Mouse (Mus musculus): ENCODE data around the gene Mphosph8. TPM values are rescaled to one million over a fixed set of nuclear protein-coding genes. Genes with fewer than 3 reads are reported as not detected.

Gene Mphosph8
- total and polyA plus RNA-seq, 3 experiments = 14.1 to 402 (median 27.2) TPM

- Histone ChIP-seq H3K4me3 (ENCODE audit: control insufficient read depth in 1 of 2, insufficient read depth in 1 of 2, low read depth in 2 of 2, low read length in 2 of 2) (no peak overlapping the region), H3K27me3 (ENCODE audit: control insufficient read depth in 1 of 2, insufficient read depth in 2 of 2, low read length in 2 of 2) (no peaks in the 10 kb centered on the region), H3K79me2 (ENCODE audit: control insufficient read depth, insufficient read depth, low read length, poor library complexity) (no peaks in the 10 kb centered on the region), H3K9ac (ENCODE audit: control insufficient read depth, low read depth, low read length, poor library complexity, severe bottlenecking) (no peak overlapping the region), H3K4me1 (ENCODE audit: control insufficient read depth in 1 of 2, insufficient read depth in 2 of 2, low read length in 2 of 2) (0 out of 4 replicates have a peak, but pooled peaks cover 0 to 4% of the 10 kb centered on the region in 2 experiments), H3K27ac (ENCODE audit: control insufficient read depth, low read depth, low read length) (no peak overlapping the region), H3K9me3 (replicated peaks; ENCODE audit: insufficient read depth, low read length) (no peaks in the 10 kb centered on the region), H3K36me3 (ENCODE audit: control insufficient read depth in 1 of 2, insufficient read depth in 2 of 2, low read length in 2 of 2) (no peaks in the 10 kb centered on the region)
- DNase-seq (ENCODE audit: low read depth, low spot score) = no peak
- TF ChIP-seq MXI1 (IDR thresholded peaks at IDR 0.05; ENCODE audit: low read depth, low read length) = no peak
- no peak for TF ChIP-seq MEF2A (IDR thresholded peaks at IDR 0.05; ENCODE audit: extremely low read depth, insufficient replicate concordance, low read depth, low read length, poor library complexity, severe bottlenecking)
- TF ChIP-seq MYC (IDR thresholded peaks at IDR 0.05; ENCODE audit: low read depth, low read length) = no peak
Observed at GRCm38 (mm10) chr14:56626202-56626601, 41.8 kb upstream of the Mphosph8 start.

DNA sequence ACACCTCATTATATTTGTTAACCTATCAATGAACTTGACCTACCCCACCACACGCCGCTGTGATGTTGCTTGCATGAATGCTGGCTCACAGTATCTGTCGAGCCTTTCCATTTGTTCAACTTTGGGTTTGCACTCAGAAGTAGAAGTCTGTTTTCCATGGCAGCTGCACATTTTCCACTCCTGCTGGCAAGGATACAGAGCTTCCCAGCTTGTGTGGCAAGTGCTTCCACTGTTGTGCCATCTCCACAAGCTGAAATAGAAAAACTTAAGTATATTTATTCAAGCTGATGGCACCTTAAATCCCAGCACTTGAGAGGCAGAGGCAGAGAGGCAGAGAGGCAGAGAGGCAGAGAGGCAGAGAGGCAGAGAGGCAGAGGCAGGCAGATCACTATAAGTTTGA lies 39.7 kb upstream of the Mphosph8 start:
- no peaks in the 10 kb centered on the region for H3K36me3 ChIP-seq (ENCODE audit: control insufficient read depth in 1 of 2, insufficient read depth in 2 of 2, low read length in 2 of 2)
- H3K9ac ChIP-seq (ENCODE audit: control insufficient read depth, low read depth, low read length, poor library complexity, severe bottlenecking) = no peak overlapping the region
- 0 out of 4 replicates have a peak, but pooled peaks cover 0 to 4% of the 10 kb centered on the region in 2 experiments for H3K4me1 ChIP-seq (ENCODE audit: control insufficient read depth in 1 of 2, insufficient read depth in 2 of 2, low read length in 2 of 2)
- TF ChIP-seq ZMIZ1 (IDR thresholded peaks at IDR 0.05; ENCODE audit: low read depth, low read length) (no peak), TCF12 (IDR thresholded peaks at IDR 0.05; ENCODE audit: low read depth, low read length) (no peak), MXI1 (IDR thresholded peaks at IDR 0.05; ENCODE audit: low read depth, low read length) (no peak), CTCF (IDR thresholded peaks at IDR 0.05 in 2 of 3, conservative IDR thresholded peaks at IDR 0.05 in 1 of 3; ENCODE audit: control insufficient read depth in 1 of 3, insufficient read depth in 1 of 3, low read depth in 2 of 3, low read length in 3 of 3, poor library complexity in 1 of 3, severe bottlenecking in 1 of 3) (no peak), CHD2 (IDR thresholded peaks at IDR 0.05; ENCODE audit: low read length) (no peak), TBP (IDR thresholded peaks at IDR 0.05; ENCODE audit: low read depth, low read length) (no peak), MYC (IDR thresholded peaks at IDR 0.05; ENCODE audit: low read depth, low read length) (no peak), POLR2A (IDR thresholded peaks at IDR 0.05; ENCODE audit: control insufficient read depth in 1 of 2, insufficient read depth in 1 of 2, low read depth in 1 of 2, low read length in 2 of 2, poor library complexity in 1 of 2) (no peak), NRF1 (IDR thresholded peaks at IDR 0.05; ENCODE audit: insufficient read depth, low read depth, low read length, poor library complexity, severe bottlenecking) (no peak), NELFE (IDR thresholded peaks at IDR 0.05; ENCODE audit: low read depth, low read length) (no peak), GATA1 (IDR thresholded peaks at IDR 0.05; ENCODE audit: low read depth, low read length) (no peak)
- no peak overlapping the region for H3K27ac ChIP-seq (ENCODE audit: control insufficient read depth, low read depth, low read length)
- H3K9me3 ChIP-seq (replicated peaks; ENCODE audit: insufficient read depth, low read length) = no peaks in the 10 kb centered on the region
- no peaks in the 10 kb centered on the region for H3K79me2 ChIP-seq (ENCODE audit: control insufficient read depth, insufficient read depth, low read length, poor library complexity)
- no peaks in the 10 kb centered on the region for H3K27me3 ChIP-seq (ENCODE audit: control insufficient read depth in 1 of 2, insufficient read depth in 2 of 2, low read length in 2 of 2)
- H3K4me3 ChIP-seq (ENCODE audit: control insufficient read depth in 1 of 2, insufficient read depth in 1 of 2, low read depth in 2 of 2, low read length in 2 of 2) = no peak overlapping the region
- no peak for DNase-seq (ENCODE audit: low read depth, low spot score)

- 0 out of 4 replicates have a peak, but pooled peaks cover 0 to 4% of the 10 kb centered on the region in 2 experiments for H3K4me1 ChIP-seq (ENCODE audit: control insufficient read depth in 1 of 2, insufficient read depth in 2 of 2, low read length in 2 of 2)
- H3K27me3 ChIP-seq (ENCODE audit: control insufficient read depth in 1 of 2, insufficient read depth in 2 of 2, low read length in 2 of 2) = no peaks in the 10 kb centered on the region
- no peaks in the 10 kb centered on the region for H3K9me3 ChIP-seq (replicated peaks; ENCODE audit: insufficient read depth, low read length)
- H3K4me3 ChIP-seq (ENCODE audit: control insufficient read depth in 1 of 2, insufficient read depth in 1 of 2, low read depth in 2 of 2, low read length in 2 of 2) = no peak overlapping the region
- TF ChIP-seq TBP (IDR thresholded peaks at IDR 0.05; ENCODE audit: low read depth, low read length) (no peak), ELF1 (IDR thresholded peaks at IDR 0.05; ENCODE audit: low read depth, low read length) (no peak), ZMIZ1 (IDR thresholded peaks at IDR 0.05; ENCODE audit: low read depth, low read length) (no peak), USF2 (IDR thresholded peaks at IDR 0.05; ENCODE audit: borderline replicate concordance in 1 of 2, insufficient read depth in 1 of 2, low read depth in 1 of 2, low read length in 2 of 2) (no peak), CHD2 (IDR thresholded peaks at IDR 0.05; ENCODE audit: low read length) (no peak), POLR2AphosphoS2 (IDR thresholded peaks at IDR 0.05; ENCODE audit: low read length) (no peak), RCOR1 (IDR thresholded peaks at IDR 0.05; ENCODE audit: low read depth, low read length) (no peak; the same call in 1 of the 2 replicates), POLR2AphosphoS5 (IDR thresholded peaks at IDR 0.05; ENCODE audit: borderline replicate concordance, low read depth, low read length) (no peak), E2F4 (IDR thresholded peaks at IDR 0.05; ENCODE audit: borderline replicate concordance, low read depth, low read length) (no peak), MAZ (IDR thresholded peaks at IDR 0.05; ENCODE audit: low read depth, low read length) (no peak), MAX (IDR thresholded peaks at IDR 0.05; ENCODE audit: low read length) (no peak), NRF1 (IDR thresholded peaks at IDR 0.05; ENCODE audit: insufficient read depth, low read depth, low read length, poor library complexity, severe bottlenecking) (no peak), BHLHE40 (IDR thresholded peaks at IDR 0.05; ENCODE audit: borderline replicate concordance, low read depth, low read length) (no peak), USF1 (IDR thresholded peaks at IDR 0.05; ENCODE audit: low read depth, low read length) (no peak), GATA1 (IDR thresholded peaks at IDR 0.05; ENCODE audit: low read depth, low read length) (no peak), POLR2A (IDR thresholded peaks at IDR 0.05; ENCODE audit: control insufficient read depth in 1 of 2, insufficient read depth in 1 of 2, low read depth in 1 of 2, low read length in 2 of 2, poor library complexity in 1 of 2) (no peak)
- H3K36me3 ChIP-seq (ENCODE audit: control insufficient read depth in 1 of 2, insufficient read depth in 2 of 2, low read length in 2 of 2) = no peaks in the 10 kb centered on the region
- H3K9ac ChIP-seq (ENCODE audit: control insufficient read depth, low read depth, low read length, poor library complexity, severe bottlenecking) = no peak overlapping the region
- no peaks in the 10 kb centered on the region for H3K79me2 ChIP-seq (ENCODE audit: control insufficient read depth, insufficient read depth, low read length, poor library complexity)
- peak; percentile 18 for DNase-seq (ENCODE audit: low read depth, low spot score)
- no peak overlapping the region for H3K27ac ChIP-seq (ENCODE audit: control insufficient read depth, low read depth, low read length)
Observed at GRCm38 (mm10) chr14:56631109-56631508, 36.9 kb upstream of the Mphosph8 start.

Data from MEL (cell line).